Mouse (Mus musculus): ENCODE measurements around the gene Zbp1.

- TF ChIP-seq CTCF (conservative IDR thresholded peaks at IDR 0.05; ENCODE audit: insufficient read depth, insufficient read length, low read depth, low read length) = 0 out of 2 replicates have a peak, but pooled peaks have one; percentile 2
- peak; percentile 45 for TF ChIP-seq POLR2A (IDR thresholded peaks at IDR 0.05; ENCODE audit: low read depth, low read length)
Observed at GRCm38 (mm10) chr2:173158390-173159055, 60.2 kb downstream of the Zbp1 start.

Data from kidney, adult 2 months (tissue).